Mouse (Mus musculus): ENCODE measurements at regions not wholly inside any gene's neighbourhood (a gene's known extent, or its start where the extent isn't known, plus 50 kb on each side); places are given as distances from the start of the nearest gene placed in this dataset.

DNA sequence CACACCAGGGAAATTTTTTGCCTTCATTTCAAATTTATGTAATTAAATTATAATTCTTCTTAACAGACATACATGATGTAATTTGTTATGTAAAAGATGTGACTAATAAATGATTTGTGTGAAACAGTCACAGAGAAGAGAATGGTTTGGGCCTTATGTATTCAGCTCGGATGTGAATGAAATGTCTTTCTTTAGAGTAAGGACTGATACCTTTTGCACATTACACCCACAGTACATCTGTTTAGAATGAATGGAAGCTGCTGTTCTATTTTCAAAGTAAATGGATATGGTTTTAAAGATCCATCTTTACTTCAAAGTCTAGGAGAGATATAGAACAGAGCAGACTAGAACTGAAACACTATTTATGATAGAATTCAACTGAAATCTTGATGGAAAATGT, 226.7 kb upstream of the Thrb start:
- Histone ChIP-seq H3K4me1 (ENCODE audit: control insufficient read depth, insufficient read depth, insufficient read length, low read length) (no peaks in the 10 kb centered on the region), H3K4me3 (ENCODE audit: low read depth, low read length) (no peak overlapping the region), H3K36me3 (ENCODE audit: control insufficient read depth, insufficient read depth, low read length) (no peaks in the 10 kb centered on the region), H3K27ac (ENCODE audit: insufficient read depth, low read depth, low read length) (no peak overlapping the region), H3K27me3 (ENCODE audit: control insufficient read depth, insufficient read depth, low read length) (no peaks in the 10 kb centered on the region)
- 80% methylated on average over 1 of the region's 1 CpGs for WGBS
- TF ChIP-seq POLR2A (IDR thresholded peaks at IDR 0.05; ENCODE audit: low read depth, low read length) (no peak), CTCF (IDR thresholded peaks at IDR 0.05; ENCODE audit: extremely low read depth, insufficient read length, insufficient replicate concordance, low read depth, low read length) (no peak)

- WGBS = 77% methylated on average over 2 of the region's 2 CpGs
- Histone ChIP-seq H3K36me3 (ENCODE audit: control insufficient read depth, insufficient read depth, low read length) (no peaks in the 10 kb centered on the region), H3K27ac (ENCODE audit: insufficient read depth, low read depth, low read length) (no peak overlapping the region), H3K4me3 (ENCODE audit: low read depth, low read length) (no peak overlapping the region), H3K27me3 (ENCODE audit: control insufficient read depth, insufficient read depth, low read length) (no peaks in the 10 kb centered on the region), H3K4me1 (ENCODE audit: control insufficient read depth, insufficient read depth, insufficient read length, low read length) (no peaks in the 10 kb centered on the region)
- no peak for TF ChIP-seq POLR2A (IDR thresholded peaks at IDR 0.05; ENCODE audit: low read depth, low read length)
- no peak for TF ChIP-seq CTCF (IDR thresholded peaks at IDR 0.05; ENCODE audit: extremely low read depth, insufficient read length, insufficient replicate concordance, low read depth, low read length)
Measured at GRCm38 (mm10) chr14:17457946-17458345, 202.1 kb upstream of the Thrb start.

- 71% methylated on average over 1 of the region's 1 CpGs for WGBS
- Histone ChIP-seq H3K36me3 (ENCODE audit: control insufficient read depth, insufficient read depth, low read length) (no peaks in the 10 kb centered on the region), H3K4me1 (ENCODE audit: control insufficient read depth, insufficient read depth, insufficient read length, low read length) (no peaks in the 10 kb centered on the region), H3K27me3 (ENCODE audit: control insufficient read depth, insufficient read depth, low read length) (no peaks in the 10 kb centered on the region; the same call in 1 of the 2 replicates), H3K27ac (ENCODE audit: insufficient read depth, low read depth, low read length) (no peak overlapping the region), H3K4me3 (ENCODE audit: low read depth, low read length) (no peak overlapping the region)
- TF ChIP-seq POLR2A (IDR thresholded peaks at IDR 0.05; ENCODE audit: low read depth, low read length) = no peak
- no peak for TF ChIP-seq CTCF (IDR thresholded peaks at IDR 0.05; ENCODE audit: extremely low read depth, insufficient read length, insufficient replicate concordance, low read depth, low read length)
Measured at GRCm38 (mm10) chr14:17478963-17479362, 181.1 kb upstream of the Thrb start.

GRCm38 (mm10) chr14:17484866-17485265, 175.2 kb upstream of the Thrb start:
- H3K27ac ChIP-seq (ENCODE audit: insufficient read depth, low read depth, low read length) = no peak overlapping the region
- no peaks in the 10 kb centered on the region for H3K27me3 ChIP-seq (ENCODE audit: control insufficient read depth, insufficient read depth, low read length)
- TF ChIP-seq POLR2A (IDR thresholded peaks at IDR 0.05; ENCODE audit: low read depth, low read length) (no peak), CTCF (IDR thresholded peaks at IDR 0.05; ENCODE audit: extremely low read depth, insufficient read length, insufficient replicate concordance, low read depth, low read length) (no peak)
- H3K36me3 ChIP-seq (ENCODE audit: control insufficient read depth, insufficient read depth, low read length) = no peaks in the 10 kb centered on the region
- H3K4me1 ChIP-seq (ENCODE audit: control insufficient read depth, insufficient read depth, insufficient read length, low read length) = no peaks in the 10 kb centered on the region
- H3K4me3 ChIP-seq (ENCODE audit: low read depth, low read length) = no peak overlapping the region

DNA sequence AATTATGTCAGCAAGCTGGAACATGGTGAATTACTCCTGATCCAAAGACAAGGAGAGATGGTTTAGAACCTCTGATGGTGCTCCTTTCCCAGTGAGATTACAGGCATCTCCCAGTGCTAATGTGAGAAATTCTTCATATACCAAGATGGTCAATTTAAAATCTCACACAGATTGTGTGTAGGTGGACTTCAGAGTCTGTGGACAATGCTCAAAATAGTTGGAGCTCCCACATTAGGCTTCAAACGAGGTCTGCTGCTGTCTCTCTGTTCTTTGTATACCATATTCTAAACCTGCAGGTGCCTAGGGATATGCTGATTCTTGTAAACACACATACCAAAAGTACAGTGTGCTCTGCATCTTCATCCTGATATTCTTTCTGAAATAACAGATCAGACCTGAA, 146.3 kb upstream of the Thrb start:
- no peaks in the 10 kb centered on the region; the same call in 1 of the 2 replicates for H3K27me3 ChIP-seq (ENCODE audit: control insufficient read depth, insufficient read depth, low read length)
- H3K27ac ChIP-seq (ENCODE audit: insufficient read depth, low read depth, low read length) = no peak overlapping the region

DNA sequence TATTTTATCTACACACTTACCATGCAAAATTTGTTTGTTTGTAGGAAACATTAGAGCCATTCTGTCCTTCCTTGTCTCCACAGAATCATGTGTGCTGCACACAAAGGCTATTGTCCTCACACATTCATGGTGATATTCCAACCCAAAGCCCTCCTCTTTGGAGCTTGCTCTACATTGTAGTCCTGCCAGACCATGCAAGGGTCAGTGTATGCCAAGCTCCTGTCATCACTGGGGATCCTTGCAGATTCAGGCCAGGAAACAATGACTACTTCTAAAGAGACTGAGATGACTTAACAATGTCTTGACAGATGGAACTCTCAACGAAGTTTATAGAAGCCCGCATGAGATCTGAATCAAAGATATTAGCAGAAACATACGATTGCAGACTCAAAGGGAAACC, 137.4 kb upstream of the Thrb start:
- Histone ChIP-seq H3K27ac (ENCODE audit: insufficient read depth, low read depth, low read length) (no peak overlapping the region), H3K4me1 (ENCODE audit: control insufficient read depth, insufficient read depth, insufficient read length, low read length) (no peaks in the 10 kb centered on the region), H3K27me3 (ENCODE audit: control insufficient read depth, insufficient read depth, low read length) (no peaks in the 10 kb centered on the region), H3K36me3 (ENCODE audit: control insufficient read depth, insufficient read depth, low read length) (no peaks in the 10 kb centered on the region), H3K4me3 (ENCODE audit: low read depth, low read length) (no peak overlapping the region)
- TF ChIP-seq CTCF (IDR thresholded peaks at IDR 0.05; ENCODE audit: extremely low read depth, insufficient read length, insufficient replicate concordance, low read depth, low read length) = no peak
- TF ChIP-seq POLR2A (IDR thresholded peaks at IDR 0.05; ENCODE audit: low read depth, low read length) = no peak
- 84% methylated on average over 3 of the region's 3 CpGs for whole genome bisulfite sequencing

More for the DNA sequence above, 146.3 kb upstream of the Thrb start:
- 34% methylated on average over 1 of the region's 1 CpGs for WGBS
- no peak for TF ChIP-seq POLR2A (IDR thresholded peaks at IDR 0.05; ENCODE audit: low read depth, low read length)
- no peak for TF ChIP-seq CTCF (IDR thresholded peaks at IDR 0.05; ENCODE audit: extremely low read depth, insufficient read length, insufficient replicate concordance, low read depth, low read length)
- H3K36me3 ChIP-seq (ENCODE audit: control insufficient read depth, insufficient read depth, low read length) = no peaks in the 10 kb centered on the region
- no peaks in the 10 kb centered on the region for H3K4me1 ChIP-seq (ENCODE audit: control insufficient read depth, insufficient read depth, insufficient read length, low read length)
- no peak overlapping the region for H3K4me3 ChIP-seq (ENCODE audit: low read depth, low read length)

GRCm38 (mm10) chr14:17523916-17524315, 136.1 kb upstream of the Thrb start:
- WGBS = 47% methylated on average over 4 of the region's 4 CpGs
- Histone ChIP-seq H3K36me3 (ENCODE audit: control insufficient read depth, insufficient read depth, low read length) (no peaks in the 10 kb centered on the region), H3K4me3 (ENCODE audit: low read depth, low read length) (no peak overlapping the region), H3K4me1 (ENCODE audit: control insufficient read depth, insufficient read depth, insufficient read length, low read length) (no peaks in the 10 kb centered on the region), H3K27me3 (ENCODE audit: control insufficient read depth, insufficient read depth, low read length) (no peaks in the 10 kb centered on the region), H3K27ac (ENCODE audit: insufficient read depth, low read depth, low read length) (no peak overlapping the region)
- TF ChIP-seq CTCF (IDR thresholded peaks at IDR 0.05; ENCODE audit: extremely low read depth, insufficient read length, insufficient replicate concordance, low read depth, low read length) = no peak
- TF ChIP-seq POLR2A (IDR thresholded peaks at IDR 0.05; ENCODE audit: low read depth, low read length) = no peak

GRCm38 (mm10) chr14:17539322-17539721, 120.7 kb upstream of the Thrb start:
- 94% methylated on average over 1 of the region's 1 CpGs for WGBS
- Histone ChIP-seq H3K27ac (ENCODE audit: insufficient read depth, low read depth, low read length) (no peak overlapping the region), H3K4me3 (ENCODE audit: low read depth, low read length) (no peak overlapping the region), H3K27me3 (ENCODE audit: control insufficient read depth, insufficient read depth, low read length) (no peaks in the 10 kb centered on the region), H3K36me3 (ENCODE audit: control insufficient read depth, insufficient read depth, low read length) (no peaks in the 10 kb centered on the region), H3K4me1 (ENCODE audit: control insufficient read depth, insufficient read depth, insufficient read length, low read length) (no peaks in the 10 kb centered on the region)
- no peak for TF ChIP-seq POLR2A (IDR thresholded peaks at IDR 0.05; ENCODE audit: low read depth, low read length)
- TF ChIP-seq CTCF (IDR thresholded peaks at IDR 0.05; ENCODE audit: extremely low read depth, insufficient read length, insufficient replicate concordance, low read depth, low read length) = no peak
